Mouse (Mus musculus) adrenal gland (tissue): ENCODE measurements at regions not wholly inside any gene's neighbourhood (a gene's known extent, or its start where the extent isn't known, plus 50 kb on each side); places are given as distances from the start of the nearest gene placed in this dataset.

Experiments used
- intact Hi-C: fragments of 180-260 bp; cut with DNase I; formaldehyde crosslinking; loops from one replicate; pipeline ENCODE4 v1.15.1; 2025

DNA sequence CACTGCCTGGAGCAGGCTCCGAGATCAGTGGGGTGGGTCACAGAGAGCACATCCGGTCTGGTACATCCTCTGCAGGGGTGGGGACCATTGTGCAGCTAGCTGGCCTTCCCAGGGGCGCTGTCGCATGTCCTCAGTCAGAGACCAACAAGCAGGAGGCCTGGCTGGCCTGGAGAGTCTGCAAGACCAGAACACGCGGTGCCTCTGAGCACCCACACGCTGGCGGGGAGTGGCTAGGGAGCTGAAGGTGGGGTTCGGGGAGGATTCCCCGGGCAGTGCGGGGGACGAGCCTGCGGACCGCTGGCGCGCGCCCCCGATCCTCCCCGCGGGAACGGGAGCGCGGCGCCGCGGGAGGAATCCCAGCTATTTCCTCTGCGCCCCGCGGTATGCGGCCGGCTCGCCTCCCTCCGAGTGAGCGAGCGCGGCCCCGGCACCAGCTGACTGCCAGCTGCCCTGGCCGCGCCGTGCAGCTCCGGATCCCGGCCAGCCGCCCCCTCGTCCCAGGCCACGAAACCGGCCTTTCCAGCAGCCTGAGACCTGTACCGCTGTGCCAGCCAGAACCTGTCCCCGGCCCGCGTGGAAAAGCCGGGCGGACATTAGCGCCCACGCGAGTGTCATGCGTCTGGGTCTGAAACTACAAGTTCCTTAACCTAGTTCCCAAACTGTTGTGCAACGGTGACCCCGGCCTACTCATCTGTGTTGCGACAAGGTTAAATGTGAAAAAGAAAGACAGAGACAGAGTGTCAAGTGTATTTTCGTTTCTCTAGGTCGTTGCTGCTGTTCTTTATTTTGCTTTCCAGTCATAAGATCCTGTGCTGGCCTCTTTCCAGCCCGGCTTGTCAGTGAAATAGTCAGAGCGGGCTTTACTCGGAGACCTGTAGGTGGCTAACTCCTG is 61.2 kb downstream of the Pkdcc start:
- intact Hi-C loops = loop anchor here (5.0 to 10.0 kb wide), 3 partner anchors 76 to 579 kb away; partner anchors contain the start of genes Eml4 and Kcng3

DNA sequence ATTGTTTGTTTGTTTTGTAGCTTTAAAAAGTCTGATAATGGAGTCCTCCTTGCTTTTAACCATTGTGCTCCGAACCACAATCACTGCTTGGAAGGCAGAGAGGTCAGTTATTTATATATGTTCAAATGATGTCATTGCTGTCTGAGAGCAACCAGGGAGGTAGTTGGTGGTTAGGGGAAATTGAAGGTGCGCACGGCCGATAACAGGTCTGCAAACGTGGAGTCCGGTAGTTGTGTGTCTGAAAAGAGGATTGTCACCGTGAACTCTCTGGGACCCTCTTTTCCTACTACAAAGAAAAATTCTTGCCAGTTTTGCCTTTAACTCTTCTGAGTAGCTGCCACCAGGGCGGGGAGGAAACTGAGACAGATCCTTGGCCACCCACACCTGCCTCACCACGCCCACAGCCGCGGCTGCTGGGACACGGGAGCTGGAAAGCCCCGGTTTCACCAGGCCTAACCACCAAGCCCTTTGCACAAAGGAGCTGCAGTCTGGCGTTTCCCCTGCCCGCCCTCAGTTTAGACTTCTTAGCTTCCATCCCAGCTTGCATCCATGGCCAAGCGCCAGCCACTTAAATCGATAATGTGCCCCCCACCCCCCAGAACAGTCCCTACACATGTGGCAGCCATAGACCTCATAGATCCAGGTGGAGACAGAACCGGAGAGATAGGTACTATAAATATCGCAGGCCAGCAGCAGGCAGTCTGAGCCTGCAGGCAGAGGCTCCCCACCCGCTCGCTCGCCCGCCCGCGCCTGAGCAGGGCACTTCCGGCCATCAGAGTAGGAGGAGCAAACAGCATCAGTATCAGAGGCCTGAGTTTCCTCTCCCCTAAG is 62.2 kb downstream of the Pkdcc start:
- intact Hi-C loops = loop anchor here (5.0 to 10.0 kb wide), 3 partner anchors 75 to 577 kb away; partner anchors contain the start of genes Eml4 and Kcng3

DNA sequence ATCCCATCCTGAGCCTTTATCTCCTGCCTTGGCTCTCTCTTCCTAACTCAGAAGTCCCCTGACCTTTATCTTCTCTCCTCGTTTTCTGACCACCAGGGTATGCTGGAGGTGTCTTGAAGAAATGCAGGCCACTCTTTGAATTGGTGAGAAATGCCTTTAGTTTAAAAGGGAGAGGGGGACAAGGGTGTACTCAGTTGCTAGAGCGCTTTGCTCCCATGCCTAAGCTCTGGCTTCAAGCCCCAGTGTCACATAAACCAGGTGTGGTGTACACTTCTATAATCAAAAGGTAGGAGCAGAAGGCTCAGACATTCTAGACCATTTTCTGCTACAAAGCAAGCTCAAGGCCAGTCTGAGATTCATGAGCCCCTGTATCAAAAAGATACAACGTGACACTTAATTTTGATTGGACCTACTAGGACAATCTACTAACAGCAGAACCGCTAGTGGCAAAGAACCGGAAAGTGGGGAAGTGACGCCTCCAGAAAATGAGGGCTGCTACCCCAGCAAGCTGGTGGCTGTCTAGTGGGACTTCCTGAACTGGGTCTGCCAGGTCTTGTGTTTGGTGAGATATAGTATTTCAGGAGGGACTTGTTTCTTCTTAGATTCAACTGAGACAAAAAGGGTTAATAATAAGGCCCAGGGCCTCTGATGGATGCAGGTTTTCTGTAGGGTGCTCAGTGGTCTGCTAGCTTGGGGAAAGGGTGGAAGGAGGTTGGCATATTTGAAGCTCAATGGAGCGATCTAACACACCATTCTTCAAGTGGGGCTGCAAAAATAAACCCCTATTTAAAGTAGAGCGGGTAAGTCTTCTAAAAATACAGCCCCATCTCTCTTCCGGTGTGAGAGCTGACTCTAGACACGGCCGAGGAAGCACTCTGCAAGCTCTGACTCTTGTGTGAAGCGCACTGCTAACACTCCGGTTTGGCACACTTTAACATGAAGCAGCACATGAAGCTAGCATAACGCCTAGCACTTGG is 63.1 kb downstream of the Pkdcc start:
- intact Hi-C loops = loop anchor here (5.0 to 10.0 kb wide), 3 partner anchors 74 to 577 kb away; partner anchors contain the start of genes Eml4 and Kcng3

DNA sequence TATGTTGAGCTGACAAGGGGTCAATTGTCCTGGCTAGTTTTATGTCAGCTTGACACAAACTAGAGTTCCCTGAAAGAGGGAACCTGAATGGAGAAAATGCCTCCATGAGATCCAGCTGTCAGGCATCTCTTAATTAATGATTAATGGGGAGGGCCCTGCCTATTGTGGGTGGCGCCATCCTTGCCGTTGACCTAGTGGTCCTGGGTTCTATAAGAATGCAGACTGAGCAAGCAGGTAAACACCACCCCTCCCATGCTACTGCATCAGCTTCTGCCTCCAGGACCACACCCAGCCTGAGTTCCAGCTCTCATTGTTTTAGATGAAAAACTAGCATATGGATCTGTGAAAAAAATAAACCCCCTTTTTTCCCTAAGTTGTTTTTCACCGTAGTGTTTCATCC is 67.4 kb upstream of the Eml4 start:
- intact Hi-C loops = no loop called here

DNA sequence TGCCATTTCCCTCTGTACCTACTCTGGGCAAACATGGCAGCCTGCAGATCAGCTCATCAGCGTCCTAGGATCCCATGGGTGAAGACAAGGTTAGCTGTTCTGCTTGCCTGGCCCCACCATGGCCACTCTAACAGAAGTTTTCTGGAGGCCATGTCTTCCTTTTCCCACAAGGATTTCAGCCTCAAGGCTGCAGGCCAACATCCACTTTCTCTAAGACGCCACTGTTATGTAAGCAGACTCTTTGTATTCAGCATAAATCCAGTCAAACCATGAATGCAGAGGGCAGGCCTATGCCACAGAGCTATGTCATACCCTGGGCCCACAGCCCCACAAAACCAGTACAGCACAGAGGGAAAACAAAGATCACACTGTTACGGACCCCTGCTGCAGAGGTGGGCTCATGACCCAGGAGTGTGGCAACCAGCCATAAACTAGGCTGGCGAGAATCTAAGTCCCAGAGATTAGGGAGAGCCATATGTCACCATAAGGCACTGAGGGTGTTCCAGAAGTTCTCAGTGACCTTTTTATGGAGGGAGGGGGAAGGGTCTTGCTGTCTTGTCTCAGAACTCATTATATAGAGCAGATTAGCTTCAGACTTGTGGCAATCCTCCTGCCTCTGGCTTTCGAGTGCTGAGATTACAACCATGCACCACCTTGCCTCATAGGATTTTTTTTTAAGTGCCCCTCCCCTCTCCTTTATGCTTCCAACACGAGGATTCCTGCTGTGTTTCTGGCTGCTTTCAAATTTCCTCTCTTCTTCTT is 63.2 kb upstream of the Eml4 start:
- intact Hi-C loops = no loop called here

DNA sequence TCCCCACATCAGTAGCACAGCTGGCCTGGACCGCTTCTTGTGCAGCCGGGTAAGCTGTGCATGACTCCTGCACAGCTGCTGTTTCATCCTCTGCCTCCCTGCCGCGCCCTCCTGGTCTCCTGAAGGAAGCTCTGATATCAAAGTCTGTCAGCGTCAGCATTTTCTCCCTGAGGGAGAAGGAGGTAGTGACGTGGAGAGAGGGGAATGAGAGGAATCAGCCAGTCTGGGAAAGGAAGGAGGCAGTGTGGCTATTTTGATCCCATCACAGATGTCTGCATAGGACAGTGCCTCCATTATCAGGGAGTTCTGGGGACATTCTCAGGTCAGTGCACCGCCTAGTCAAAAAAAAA is 62.6 kb upstream of the Eml4 start:
- intact Hi-C loops = no loop called here

DNA sequence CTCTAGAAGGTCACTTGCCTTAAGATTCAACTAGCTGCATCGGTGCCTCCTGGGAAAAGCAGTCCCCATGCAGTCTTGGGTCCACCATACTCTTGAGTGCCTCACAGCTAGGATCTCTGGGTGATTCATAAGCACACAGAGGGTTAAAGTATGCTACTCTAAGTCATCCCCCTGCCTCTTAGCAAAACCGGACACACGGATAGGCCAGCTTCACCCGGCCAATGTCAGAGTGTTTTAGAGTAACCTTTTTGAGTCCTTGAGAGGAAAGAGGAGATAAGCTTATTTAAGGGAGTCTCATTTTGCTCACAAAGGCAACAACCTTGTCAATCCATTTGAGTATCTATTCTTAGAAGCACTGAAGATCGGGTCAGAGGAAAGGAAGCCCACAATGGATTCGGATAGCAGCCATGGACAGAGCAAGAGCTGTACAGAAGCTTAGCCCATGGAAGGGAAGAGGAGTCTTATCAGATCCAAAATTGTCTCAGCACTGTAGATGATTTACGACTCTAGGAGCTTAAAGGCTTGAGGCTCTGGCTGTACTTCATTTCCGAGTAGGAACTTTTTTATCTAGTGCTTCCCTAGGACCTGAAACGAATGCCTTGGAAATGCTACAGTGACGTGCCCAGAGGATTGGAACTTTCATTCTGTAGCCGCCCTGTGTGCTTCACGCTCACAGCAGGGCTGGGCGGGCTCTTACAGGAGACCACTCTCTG is 55.0 kb upstream of the Eml4 start:
- intact Hi-C loops = no loop called here

DNA sequence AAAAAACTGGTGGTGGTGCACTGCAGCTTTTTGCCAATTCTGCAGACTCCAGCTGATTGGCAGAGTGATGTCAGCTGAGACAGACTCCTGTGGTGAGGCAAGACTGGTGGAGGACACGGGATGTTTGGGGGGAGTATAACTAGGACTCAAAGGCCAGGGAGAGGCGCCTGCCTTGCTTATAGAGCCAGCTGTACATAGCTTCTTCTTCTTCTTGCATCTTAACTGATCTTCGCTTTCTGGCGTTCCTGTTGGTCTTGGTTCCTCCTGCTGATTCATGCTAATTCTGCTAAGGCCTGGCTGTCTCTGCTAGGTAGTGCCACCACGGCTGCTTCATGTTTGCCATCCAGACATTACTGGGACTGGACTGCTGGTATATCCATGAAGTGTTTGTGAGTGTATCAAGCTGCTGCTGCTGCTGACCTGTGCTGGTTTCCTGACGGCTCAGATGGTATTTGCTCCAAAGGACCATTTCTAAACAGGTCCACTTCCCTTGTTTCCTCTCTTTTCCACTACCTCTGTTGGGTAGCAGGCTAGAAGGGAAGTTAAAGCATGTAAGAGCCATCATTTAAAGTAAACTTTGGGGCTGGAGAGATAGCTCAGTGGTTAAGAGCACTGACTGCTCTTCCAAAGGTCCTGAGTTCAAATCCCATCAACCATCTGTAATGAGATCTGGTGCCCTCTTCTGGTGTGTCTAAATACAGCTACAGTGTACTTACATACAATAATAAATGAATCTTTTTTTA is 53.2 kb upstream of the Eml4 start:
- intact Hi-C loops = no loop called here
